Mouse (Mus musculus) Patski (cell line): ENCODE measurements at regions not wholly inside any gene's neighbourhood (a gene's known extent, or its start where the extent isn't known, plus 50 kb on each side); places are given as distances from the start of the nearest gene placed in this dataset.

ENCODE experiments used
- ATAC-seq: fragments of 100-300 bp; one replicate; pipeline ENCODE4 v1.8.0; 2021
- CTCF ChIA-PET: fragments of 350-600 bp; sonication (Branson Sonifier 250); formaldehyde crosslinking; loops from one replicate; lab custom pipeline; 2022; ENCODE audit warnings: inconsistent platforms; lab: Charles Lee
- POLR2A ChIA-PET: fragments of 350-600 bp; sonication (Branson Sonifier 250); formaldehyde crosslinking; loops from one replicate; lab custom pipeline; 2022; ENCODE audit warnings: antibody characterized with exemption, inconsistent platforms; lab: Charles Lee
- DNase-seq: peaks from one replicate; pipeline ENCODE4 v3.0.0-alpha.2; 2011; ENCODE audit warnings: low read depth, low spot score
- H3K27me3 ChIP-seq: fragments of 371-371 bp; one replicate; pipeline ENCODE4 v1.5.1; 2021
- CTCF ChIP-seq: fragments of 100-300 bp; IDR thresholded peaks from one replicate; pipeline ENCODE4 v1.5.1; 2021
- in situ Hi-C: fragments of 300-500 bp; cut with MboI; formaldehyde crosslinking; loops from 3 replicates; pipeline ENCODE4 v1.11.1; 2018; ENCODE audit warnings: low pct_unique_long_range_greater_than_20kb, mixed read lengths

GRCm38 (mm10) chrX:11840319-11841035 is 319.7 kb downstream of the Bcor start:
- in situ Hi-C loops = no loop called here
- CTCF ChIA-PET = no interaction called here
- H3K27me3 ChIP-seq = no peaks in the 10 kb centered on the region
- no peak for TF ChIP-seq CTCF
- POLR2A ChIA-PET = no interaction called here
- no peak for ATAC-seq
- DNase-seq = no peak

GRCm38 (mm10) chrX:11845566-11845965 is 314.6 kb downstream of the Bcor start:
- H3K27me3 ChIP-seq = no peaks in the 10 kb centered on the region
- ChIA-PET CTCF (interaction anchor here (1.4 kb wide), 1 partner anchor 10 kb away, joined by 5 read pairs; no protein-coding TSS in a partner anchor), POLR2A (no interaction called here)
- no peak for TF ChIP-seq CTCF
- DNase-seq = no peak
- no peak for ATAC-seq
- in situ Hi-C loops = no loop called here

GRCm38 (mm10) chrX:11855910-11856309 is 304.2 kb downstream of the Bcor start:
- TF ChIP-seq CTCF = no peak
- POLR2A ChIA-PET = no interaction called here
- DNase-seq = no peak
- in situ Hi-C loops = no loop called here
- no peak for ATAC-seq
- peaks cover 19% of the 10 kb centered on the region for H3K27me3 ChIP-seq
- CTCF ChIA-PET = interaction anchor here (1.2 kb wide), 1 partner anchor 10 kb away, joined by 5 read pairs; no protein-coding TSS in a partner anchor

- CTCF ChIA-PET = no interaction called here
- TF ChIP-seq CTCF = no peak
- in situ Hi-C loops = no loop called here
- peaks cover 18% of the 10 kb centered on the region for H3K27me3 ChIP-seq
- POLR2A ChIA-PET = no interaction called here
- DNase-seq = no peak
- no peak for ATAC-seq
Measured at GRCm38 (mm10) chrX:11859396-11859795, 300.8 kb downstream of the Bcor start.

- no peak for TF ChIP-seq CTCF
- in situ Hi-C loops = no loop called here
- ATAC-seq = no peak
- H3K27me3 ChIP-seq = peaks cover 16% of the 10 kb centered on the region
- ChIA-PET CTCF (no interaction called here), POLR2A (no interaction called here)
- no peak for DNase-seq
Measured at GRCm38 (mm10) chrX:11861119-11861708, 298.9 kb downstream of the Bcor start.

GRCm38 (mm10) chrX:11861892-11862291 is 298.3 kb downstream of the Bcor start:
- ChIA-PET CTCF (no interaction called here), POLR2A (no interaction called here)
- TF ChIP-seq CTCF = no peak
- ATAC-seq = no peak
- DNase-seq = no peak
- peaks cover 14% of the 10 kb centered on the region for H3K27me3 ChIP-seq
- in situ Hi-C loops = no loop called here

- peaks cover 10% of the 10 kb centered on the region for H3K27me3 ChIP-seq
- ChIA-PET CTCF (interaction anchor here (1.8 kb wide), 1 partner anchor 11 kb away, joined by 4 read pairs; no protein-coding TSS in a partner anchor), POLR2A (no interaction called here)
- DNase-seq = no peak
- ATAC-seq = no peak
- TF ChIP-seq CTCF = no peak
- in situ Hi-C loops = no loop called here
Measured at GRCm38 (mm10) chrX:11863106-11863505, 297.0 kb downstream of the Bcor start.

- ATAC-seq = no peak
- no peak for TF ChIP-seq CTCF
- ChIA-PET CTCF (interaction anchor here (1.5 kb wide), 1 partner anchor 10 kb away, joined by 4 read pairs; no protein-coding TSS in a partner anchor), POLR2A (no interaction called here)
- DNase-seq = no peak
- in situ Hi-C loops = no loop called here
- peaks cover 5% of the 10 kb centered on the region for H3K27me3 ChIP-seq
Measured at GRCm38 (mm10) chrX:11873913-11874312, 286.2 kb downstream of the Bcor start.

- ChIA-PET POLR2A (no interaction called here), CTCF (no interaction called here)
- ATAC-seq (no peak), DNase-seq (no peak)
- no peak for TF ChIP-seq CTCF
- H3K27me3 ChIP-seq = peaks cover 5% of the 10 kb centered on the region
- in situ Hi-C loops = no loop called here
Measured at GRCm38 (mm10) chrX:11876636-11877035, 283.5 kb downstream of the Bcor start.

GRCm38 (mm10) chrX:11878028-11878427 is 282.1 kb downstream of the Bcor start:
- no peak for TF ChIP-seq CTCF
- POLR2A ChIA-PET = no interaction called here
- ATAC-seq = no peak
- no peak for DNase-seq
- H3K27me3 ChIP-seq = peaks cover 5% of the 10 kb centered on the region
- in situ Hi-C loops = no loop called here
- CTCF ChIA-PET = no interaction called here

GRCm38 (mm10) chrX:11880972-11881371 is 279.2 kb downstream of the Bcor start:
- no peak for TF ChIP-seq CTCF
- ChIA-PET CTCF (no interaction called here), POLR2A (interaction anchor here (0.8 kb wide), 1 partner anchor 34 kb away, joined by 3 read pairs; no protein-coding TSS in a partner anchor)
- H3K27me3 ChIP-seq = no peaks in the 10 kb centered on the region
- ATAC-seq = peak; percentile 88
- in situ Hi-C loops = no loop called here
- peak; percentile 80 for DNase-seq
